Mouse (Mus musculus) lung, embryonic 14.5 days (tissue): ENCODE data around the gene Catsperz. TPM values are rescaled to one million over a fixed set of nuclear protein-coding genes. Genes with fewer than 3 reads are reported as not detected.
A peak's percentile ranks its signal among the peaks of the same experiment; 100 is the strongest.

Experiments used
- ATAC-seq: fragments of 200-750 bp; cut with Nextera tagmentation; 2 replicates; pipeline ENCODE4 v1.8.0; 2017; ENCODE audit warnings: mild to moderate bottlenecking, moderate TSS enrichment, moderate library complexity; ENCODE audit not compliant: insufficient read depth
- DNase-seq: peaks from one replicate; pipeline ENCODE4 v3.0.0-alpha.2; 2015
- H3K27ac ChIP-seq: fragments of 300-500 bp; sonication (generic); 2 replicates; pipeline ENCODE4 v1.5.1; 2014; ENCODE audit warnings: low read depth, mild to moderate bottlenecking, moderate library complexity
- H3K27me3 ChIP-seq: fragments of 300-500 bp; sonication (generic); 2 replicates; pipeline ENCODE4 v1.6.1; 2014; ENCODE audit warnings: low read length, control low read depth; ENCODE audit not compliant: insufficient read depth
- H3K36me3 ChIP-seq: fragments of 300-500 bp; sonication (generic); 2 replicates; pipeline ENCODE4 v1.6.1; 2014; ENCODE audit warnings: control low read depth; ENCODE audit not compliant: insufficient read depth
- H3K4me1 ChIP-seq: fragments of 300-500 bp; sonication (generic); 2 replicates; pipeline ENCODE4 v1.6.1; 2014; ENCODE audit warnings: antibody characterized with exemption, control low read depth; ENCODE audit not compliant: insufficient read depth
- H3K4me2 ChIP-seq: fragments of 300-500 bp; sonication (generic); 2 replicates; pipeline ENCODE4 v1.6.1; 2014; ENCODE audit warnings: mild to moderate bottlenecking
- H3K4me3 ChIP-seq: fragments of 300-500 bp; sonication (generic); 2 replicates; pipeline ENCODE4 v1.5.1; 2014; ENCODE audit warnings: low read depth, low read length
- H3K9ac ChIP-seq: fragments of 300-500 bp; sonication (generic); 2 replicates; pipeline ENCODE4 v1.6.1; 2014
- H3K9me3 ChIP-seq: fragments of 300-500 bp; sonication (generic); 2 replicates; pipeline ENCODE4 v1.6.1; 2016; ENCODE audit warnings: low read depth, low read length, control low read depth
- CTCF ChIP-seq: IDR thresholded peaks from 2 replicates; pipeline ENCODE4 v1.5.1; 2016; ENCODE audit warnings: antibody characterized with exemption, low read depth
- WGBS: fragments of 180-500 bp; shearing (Covaris S2); extraction: QIAGEN DNeasy Blood & Tissue Kit; methylation state at CpG from one replicate; pipeline ENCODE4 v1.1.7; 2014; 5-methylcytosine and 5-hydroxymethylcytosine counted together
- polyA plus RNA-seq: library from polyadenylated mRNA; unstranded; fragments of >200 nt; fragmentation: Nextera tagmentation; extraction: Ambion mirVana; gene quantifications from 2 replicates; pipeline ENCODE4 v1.2.1, GENCODE M21; 2014

The Catsperz gene
- polyA plus RNA-seq, 1 experiment from 2014 or later, result 2.2 TPM

DNA sequence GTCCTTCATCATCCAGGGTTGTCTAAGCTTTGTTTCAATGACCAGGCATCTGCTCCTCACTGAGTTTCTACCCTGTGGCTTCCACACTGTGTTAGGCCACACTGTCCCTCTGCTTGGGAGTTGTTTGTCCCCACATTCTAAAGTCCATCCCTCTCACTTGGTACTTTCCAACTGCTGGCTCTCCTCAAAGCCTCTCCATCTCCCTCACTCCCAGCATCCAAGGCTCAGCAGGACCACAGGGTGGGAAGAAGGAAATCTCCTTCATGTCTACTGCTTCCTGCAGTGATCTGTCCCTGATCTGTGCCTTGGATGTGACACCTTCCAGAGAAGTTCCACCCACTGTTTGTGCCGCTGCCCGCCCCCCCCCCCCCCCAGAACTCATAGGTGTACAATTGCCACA, 5.8 kb upstream of the Catsperz start:
- no peaks in the 10 kb centered on the region for H3K36me3 ChIP-seq
- WGBS, result 7% methylated on average over 2 of the region's 2 CpGs
- DNase-seq (no peak), ATAC-seq (no peak)
- H3K4me2 ChIP-seq, result no peak overlapping the region
- H3K4me3 ChIP-seq, result no peak overlapping the region
- no peak overlapping the region for H3K27ac ChIP-seq
- no peak for TF ChIP-seq CTCF
- no peaks in the 10 kb centered on the region for H3K4me1 ChIP-seq
- no peak overlapping the region for H3K9ac ChIP-seq
- H3K9me3 ChIP-seq, result no peaks in the 10 kb centered on the region
- H3K27me3 ChIP-seq, result peaks cover 90% of the 10 kb centered on the region

DNA sequence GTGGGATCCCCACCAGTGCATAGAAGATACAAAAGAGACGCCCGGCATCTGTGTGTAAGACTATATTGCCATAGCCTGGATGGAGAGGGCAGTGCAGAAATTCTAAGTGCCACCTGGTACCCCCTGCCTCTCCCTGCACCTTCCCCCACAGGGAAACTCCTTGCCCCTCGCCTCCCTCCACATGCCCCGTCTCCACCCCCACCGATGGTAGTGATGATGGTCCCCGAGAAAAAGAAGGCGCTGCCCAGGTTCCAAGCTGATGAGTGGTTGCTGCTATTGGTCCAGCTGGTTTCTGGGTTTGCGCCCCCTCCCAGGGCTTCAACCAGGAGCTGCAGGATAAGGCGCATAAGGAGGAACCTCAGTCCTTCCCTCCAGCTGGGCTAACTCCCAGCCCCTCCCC, 2.9 kb upstream of the Catsperz start:
- no peak for ATAC-seq
- Histone ChIP-seq H3K4me3 (no peak overlapping the region), H3K27ac (no peak overlapping the region), H3K9me3 (no peaks in the 10 kb centered on the region), H3K4me1 (no peaks in the 10 kb centered on the region), H3K9ac (no peak overlapping the region), H3K27me3 (peaks cover 88% of the 10 kb centered on the region), H3K4me2 (no peak overlapping the region), H3K36me3 (no peaks in the 10 kb centered on the region)
- TF ChIP-seq CTCF, result no peak
- DNase-seq, result no peak
- 11% methylated on average over 9 of the region's 9 CpGs for WGBS

DNA sequence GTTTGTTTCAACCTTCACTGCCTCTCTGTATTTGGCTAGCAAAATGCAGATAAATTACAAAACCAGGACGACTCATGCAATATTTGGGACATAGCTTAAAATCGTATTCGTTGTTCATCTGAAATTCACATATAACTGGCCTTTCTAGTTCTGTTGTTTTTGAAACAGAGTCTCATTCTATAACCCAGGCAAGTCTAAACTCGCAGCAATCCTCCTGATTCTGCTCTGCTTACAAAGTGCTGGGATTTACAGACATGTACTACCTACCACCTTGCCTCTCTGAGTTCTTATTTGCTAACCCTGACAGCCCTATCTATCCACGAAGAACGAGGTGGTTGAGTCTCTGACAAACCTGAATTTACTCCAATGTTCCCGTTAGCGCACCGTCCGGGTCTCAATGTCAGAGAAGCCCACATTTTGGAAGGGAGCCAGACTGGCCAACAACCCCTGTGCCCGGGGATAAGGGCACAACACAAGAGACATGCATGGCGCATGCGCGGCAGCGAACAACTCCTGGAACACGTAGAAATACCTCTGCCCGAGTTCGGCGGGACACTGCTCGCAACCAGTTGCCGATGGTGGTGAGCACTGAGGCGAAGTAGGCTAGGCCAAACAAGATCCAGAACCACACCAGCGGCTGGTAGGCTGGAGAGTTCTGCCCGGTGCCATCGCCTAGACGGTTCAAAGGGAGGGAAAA, 1.5 kb upstream of the Catsperz start:
- H3K4me1 ChIP-seq, result no peaks in the 10 kb centered on the region
- no peak overlapping the region for H3K27ac ChIP-seq
- no peak overlapping the region for H3K9ac ChIP-seq
- H3K27me3 ChIP-seq, result peaks cover 81% of the 10 kb centered on the region
- no peak for TF ChIP-seq CTCF
- H3K4me2 ChIP-seq, result peak overlapping the region; percentile 33
- H3K36me3 ChIP-seq, result no peaks in the 10 kb centered on the region
- 13% methylated on average over 26 of the region's 26 CpGs for WGBS
- no peaks in the 10 kb centered on the region for H3K9me3 ChIP-seq
- H3K4me3 ChIP-seq, result peak overlapping the region; percentile 19
- DNase-seq, result peak; percentile 42
- ATAC-seq, result no peak

DNA sequence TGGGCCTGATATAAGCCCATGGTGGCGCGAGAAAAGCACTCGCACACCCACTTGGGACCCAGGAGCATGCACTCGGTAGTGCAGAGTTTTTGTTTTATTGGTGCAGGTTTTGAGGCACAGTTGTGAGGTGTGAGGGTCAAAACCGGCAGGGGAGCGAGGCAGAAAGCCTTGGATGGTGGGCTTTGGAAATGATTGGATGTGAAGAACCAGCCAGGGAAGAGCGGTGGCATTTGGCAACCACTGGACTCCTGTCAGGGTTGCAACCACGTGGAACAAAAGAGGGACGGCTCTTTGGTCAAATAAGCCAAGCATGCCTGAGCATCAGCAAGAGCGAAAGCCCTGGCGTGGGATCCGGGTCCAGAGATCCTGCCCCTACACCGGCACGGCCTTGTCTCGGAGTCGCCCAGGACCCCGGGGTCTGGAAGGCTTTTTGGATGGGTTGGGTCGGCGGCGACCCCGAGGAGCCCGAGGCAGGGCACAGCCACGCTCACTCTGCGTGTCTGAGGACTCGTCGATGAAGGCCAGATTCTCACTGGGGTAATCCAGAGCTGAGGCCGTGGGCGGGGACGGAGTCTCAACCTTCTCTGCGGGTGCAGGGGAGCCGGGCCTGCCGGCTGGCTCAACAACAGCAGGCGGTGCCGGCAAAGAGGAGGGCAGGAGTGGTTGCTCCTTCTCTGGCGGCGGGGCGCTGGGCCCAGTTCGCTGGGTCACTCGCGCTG, 590 bp upstream of the Catsperz start:
- ATAC-seq (no peak), DNase-seq (no peak)
- no peaks in the 10 kb centered on the region for H3K36me3 ChIP-seq
- H3K27me3 ChIP-seq, result peaks cover 71% of the 10 kb centered on the region
- WGBS, result 12% methylated on average over 40 of the region's 40 CpGs
- H3K4me3 ChIP-seq, result peak overlapping the region; percentile 11; the same call in 1 of the 2 replicates
- no peaks in the 10 kb centered on the region for H3K9me3 ChIP-seq
- no peak overlapping the region for H3K9ac ChIP-seq
- H3K4me2 ChIP-seq, result peak overlapping the region; percentile 51
- TF ChIP-seq CTCF, result no peak
- no peak overlapping the region for H3K27ac ChIP-seq
- H3K4me1 ChIP-seq, result no peaks in the 10 kb centered on the region

DNA sequence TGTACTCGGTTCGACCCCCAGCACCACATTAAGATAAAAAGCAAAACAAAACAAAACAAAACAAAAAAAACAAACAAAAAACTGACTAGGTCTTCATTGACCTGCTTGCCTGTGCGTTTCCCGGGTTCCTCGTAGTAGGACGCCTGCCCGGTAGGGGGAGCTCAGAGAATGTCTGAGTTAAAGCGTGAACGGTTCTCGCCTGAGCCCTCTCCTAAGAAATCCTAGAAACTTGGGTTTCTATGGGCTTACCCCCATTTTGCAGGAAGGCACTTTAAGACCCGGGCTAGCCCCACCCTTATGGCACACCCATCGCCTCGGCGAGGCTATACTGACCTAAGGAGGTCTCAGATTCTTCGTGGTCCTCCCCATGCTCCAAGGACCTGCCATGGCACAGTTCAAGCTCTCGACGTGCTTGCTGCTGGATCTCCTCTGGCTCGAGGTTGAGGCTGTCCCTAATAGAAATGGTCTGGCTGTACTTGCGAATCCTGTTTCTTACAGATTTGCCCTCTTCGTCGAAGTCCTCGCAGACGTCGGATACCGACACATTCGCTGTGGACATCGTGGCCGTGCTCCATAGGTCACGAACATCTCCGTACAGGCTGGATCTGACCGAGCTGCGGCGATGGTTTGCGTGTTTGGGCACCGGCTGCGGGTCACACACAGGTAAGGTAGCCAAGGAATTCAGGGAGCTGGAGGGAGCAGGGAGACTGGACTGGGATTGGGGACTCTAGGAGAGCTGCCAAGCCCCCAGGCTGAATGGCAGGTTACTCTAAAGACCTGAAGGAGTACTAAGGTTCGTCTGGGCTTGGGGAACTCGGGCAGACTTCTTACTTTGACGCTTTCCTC, 496 bp downstream of the Catsperz start:
- Histone ChIP-seq H3K27ac (no peak overlapping the region), H3K4me2 (peak overlapping the region; percentile 51), H3K4me3 (peak overlapping the region; percentile 18), H3K9me3 (no peaks in the 10 kb centered on the region), H3K4me1 (no peaks in the 10 kb centered on the region), H3K36me3 (no peaks in the 10 kb centered on the region), H3K9ac (no peak overlapping the region), H3K27me3 (peaks cover 63% of the 10 kb centered on the region)
- ATAC-seq (no peak), DNase-seq (peak; percentile 93)
- 4% methylated on average over 39 of the region's 39 CpGs for WGBS
- TF ChIP-seq CTCF, result peak; percentile 82

DNA sequence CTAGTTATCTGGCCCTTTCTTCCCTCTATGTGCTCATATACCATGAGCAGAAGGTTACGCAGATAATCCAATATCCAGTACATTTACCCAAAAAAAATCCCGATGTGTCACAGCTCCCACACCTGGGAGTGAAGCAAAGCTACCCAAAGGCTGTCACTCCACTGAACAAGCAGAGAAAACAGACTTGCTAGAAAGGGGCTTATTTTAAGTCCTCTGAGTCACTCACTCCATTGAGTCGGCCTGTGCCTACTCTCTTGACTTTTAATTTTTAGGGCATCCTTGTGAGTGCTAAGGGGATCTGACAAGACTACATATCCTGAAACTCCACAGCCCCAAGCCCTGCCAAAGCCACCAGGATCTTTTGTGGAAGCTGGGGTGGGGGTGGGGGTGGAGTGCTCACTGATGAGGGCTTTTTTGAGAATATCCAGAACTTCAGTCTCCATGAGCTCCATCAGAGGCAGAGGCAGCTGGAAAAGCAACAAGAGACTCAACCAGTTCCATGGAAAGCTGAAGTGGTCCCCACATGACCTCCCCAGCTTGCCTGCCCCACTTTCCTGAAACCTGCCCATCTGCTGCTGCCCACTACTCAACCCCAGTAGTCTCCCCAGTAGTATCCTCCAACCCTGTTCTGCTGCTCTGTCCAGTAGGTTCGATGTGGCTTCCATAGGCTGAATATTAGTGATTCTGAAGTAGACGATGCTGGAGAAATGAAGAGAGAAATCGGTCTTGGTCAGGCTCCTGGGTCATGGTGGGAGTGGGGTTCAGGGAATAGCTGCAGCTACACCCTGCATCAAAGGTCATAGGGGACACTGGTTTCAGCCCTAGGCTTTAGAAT, 2.1 kb downstream of the Catsperz start:
- Histone ChIP-seq H3K9me3 (no peaks in the 10 kb centered on the region), H3K27ac (no peak overlapping the region), H3K4me2 (no peak overlapping the region), H3K4me1 (no peaks in the 10 kb centered on the region), H3K27me3 (peaks cover 55% of the 10 kb centered on the region), H3K4me3 (no peak overlapping the region), H3K9ac (no peak overlapping the region), H3K36me3 (0 out of 2 replicates have a peak, but pooled peaks cover 2% of the 10 kb centered on the region)
- WGBS, result 57% methylated on average over 6 of the region's 6 CpGs
- no peak for ATAC-seq
- no peak for DNase-seq
- TF ChIP-seq CTCF, result no peak
